Mouse (Mus musculus): ENCODE measurements around the gene Gm4969. TPM values are rescaled to one million over a fixed set of nuclear protein-coding genes. Genes with fewer than 3 reads are reported as not detected.

The Gm4969 gene
- polyA plus RNA-seq (2012; fragmentation: generic; extraction: Trizol), result not detected
- long read RNA-seq, experiment 1, result 0 reads
- long read RNA-seq, experiment 2, result 0 reads

GRCm38 (mm10) chr7:19118028-19118771, at the start of gene Gm4969:
Gene Gm4969, minus strand, starts transcription at chr7:19118368.
- Histone ChIP-seq H3K27me3 (ENCODE audit: control insufficient read depth, insufficient read depth, insufficient read length) (no peaks in the 10 kb centered on the region), H3ac (ENCODE audit: control insufficient read depth, insufficient read length, low read depth) (no peak within 1 kb of the TSS), H3K36me3 (ENCODE audit: control insufficient read depth, insufficient read depth) (no peaks in the 10 kb centered on the region), H3K4me3 (ENCODE audit: insufficient read depth, poor library complexity, severe bottlenecking) (no peak within 1 kb of the TSS), H3K79me3 (ENCODE audit: low read depth) (peaks cover 13% of the 10 kb centered on the region), H3K79me2 (ENCODE audit: control insufficient read depth, insufficient read depth) (peaks cover 35% of the 10 kb centered on the region)
- TF ChIP-seq MYOD1 (IDR thresholded peaks at IDR 0.05; ENCODE audit: control insufficient read depth, insufficient read length, low read depth) (no peak), FOSL1 (IDR thresholded peaks at IDR 0.05; ENCODE audit: insufficient read depth, low read length, poor library complexity, severe bottlenecking) (no peak), CEBPB (IDR thresholded peaks at IDR 0.05; ENCODE audit: low read depth) (no peak), USF1 (IDR thresholded peaks at IDR 0.05; ENCODE audit: low read depth) (no peak), CTCF (IDR thresholded peaks at IDR 0.05; ENCODE audit: control insufficient read depth, insufficient read depth, insufficient read length) (no peak), MAX (IDR thresholded peaks at IDR 0.05) (no peak), MYOG (IDR thresholded peaks at IDR 0.05; ENCODE audit: control insufficient read depth, extremely low read depth, insufficient read length) (no peak)

GRCm38 (mm10) chr7:19166990-19167389, 48.8 kb upstream of the Gm4969 start:
- no peak overlapping the region for H3ac ChIP-seq (ENCODE audit: control insufficient read depth, insufficient read length, low read depth)
- H3K79me3 ChIP-seq (ENCODE audit: low read depth), result no peaks in the 10 kb centered on the region
- no peak overlapping the region for H3K4me3 ChIP-seq (ENCODE audit: insufficient read depth, poor library complexity, severe bottlenecking)
- no peaks in the 10 kb centered on the region for H3K79me2 ChIP-seq (ENCODE audit: control insufficient read depth, insufficient read depth)
- H3K36me3 ChIP-seq (ENCODE audit: control insufficient read depth, insufficient read depth), result no peaks in the 10 kb centered on the region
- no peaks in the 10 kb centered on the region for H3K27me3 ChIP-seq (ENCODE audit: control insufficient read depth, insufficient read depth, insufficient read length)
- TF ChIP-seq CTCF (IDR thresholded peaks at IDR 0.05; ENCODE audit: control insufficient read depth, insufficient read depth, insufficient read length) (no peak), MYOG (IDR thresholded peaks at IDR 0.05; ENCODE audit: control insufficient read depth, extremely low read depth, insufficient read length) (no peak), USF1 (IDR thresholded peaks at IDR 0.05; ENCODE audit: low read depth) (no peak), MYOD1 (IDR thresholded peaks at IDR 0.05; ENCODE audit: control insufficient read depth, insufficient read length, low read depth) (no peak), MAX (IDR thresholded peaks at IDR 0.05) (no peak), FOSL1 (IDR thresholded peaks at IDR 0.05; ENCODE audit: insufficient read depth, low read length, poor library complexity, severe bottlenecking) (no peak), CEBPB (IDR thresholded peaks at IDR 0.05; ENCODE audit: low read depth) (no peak)

GRCm38 (mm10) chr7:19165656-19166423, 47.7 kb upstream of the Gm4969 start, which contains the start of gene Gipr:
Gene Gipr, minus strand, starts transcription at chr7:19166127.
- TF ChIP-seq USF1 (IDR thresholded peaks at IDR 0.05; ENCODE audit: low read depth) (no peak), MYOD1 (IDR thresholded peaks at IDR 0.05; ENCODE audit: control insufficient read depth, insufficient read length, low read depth) (no peak), CEBPB (IDR thresholded peaks at IDR 0.05; ENCODE audit: low read depth) (no peak)
- H3K27me3 ChIP-seq (ENCODE audit: control insufficient read depth, insufficient read depth, insufficient read length), result no peaks in the 10 kb centered on the region
- H3K79me3 ChIP-seq (ENCODE audit: low read depth), result no peaks in the 10 kb centered on the region
- H3ac ChIP-seq (ENCODE audit: control insufficient read depth, insufficient read length, low read depth), result no peak within 1 kb of the TSS
- no peaks in the 10 kb centered on the region for H3K79me2 ChIP-seq (ENCODE audit: control insufficient read depth, insufficient read depth)
- H3K36me3 ChIP-seq (ENCODE audit: control insufficient read depth, insufficient read depth), result no peaks in the 10 kb centered on the region
- no peak within 1 kb of the TSS for H3K4me3 ChIP-seq (ENCODE audit: insufficient read depth, poor library complexity, severe bottlenecking)

GRCm38 (mm10) chr7:19164978-19165377, 46.8 kb upstream of the Gm4969 start:
- H3K4me3 ChIP-seq (ENCODE audit: insufficient read depth, poor library complexity, severe bottlenecking), result no peak overlapping the region
- no peak overlapping the region for H3ac ChIP-seq (ENCODE audit: control insufficient read depth, insufficient read length, low read depth)
- TF ChIP-seq MYOD1 (IDR thresholded peaks at IDR 0.05; ENCODE audit: control insufficient read depth, insufficient read length, low read depth) (no peak), MYOG (IDR thresholded peaks at IDR 0.05; ENCODE audit: control insufficient read depth, extremely low read depth, insufficient read length) (no peak), CTCF (IDR thresholded peaks at IDR 0.05; ENCODE audit: control insufficient read depth, insufficient read depth, insufficient read length) (no peak), USF1 (IDR thresholded peaks at IDR 0.05; ENCODE audit: low read depth) (no peak), FOSL1 (IDR thresholded peaks at IDR 0.05; ENCODE audit: insufficient read depth, low read length, poor library complexity, severe bottlenecking) (no peak), MAX (IDR thresholded peaks at IDR 0.05) (no peak), CEBPB (IDR thresholded peaks at IDR 0.05; ENCODE audit: low read depth) (no peak)
- H3K79me3 ChIP-seq (ENCODE audit: low read depth), result no peaks in the 10 kb centered on the region
- H3K27me3 ChIP-seq (ENCODE audit: control insufficient read depth, insufficient read depth, insufficient read length), result no peaks in the 10 kb centered on the region
- H3K79me2 ChIP-seq (ENCODE audit: control insufficient read depth, insufficient read depth), result no peaks in the 10 kb centered on the region
- H3K36me3 ChIP-seq (ENCODE audit: control insufficient read depth, insufficient read depth), result no peaks in the 10 kb centered on the region

GRCm38 (mm10) chr7:19164189-19164588, 46.0 kb upstream of the Gm4969 start:
- Histone ChIP-seq H3K36me3 (ENCODE audit: control insufficient read depth, insufficient read depth) (no peaks in the 10 kb centered on the region), H3K79me2 (ENCODE audit: control insufficient read depth, insufficient read depth) (no peaks in the 10 kb centered on the region), H3K27me3 (ENCODE audit: control insufficient read depth, insufficient read depth, insufficient read length) (no peaks in the 10 kb centered on the region), H3ac (ENCODE audit: control insufficient read depth, insufficient read length, low read depth) (no peak overlapping the region), H3K79me3 (ENCODE audit: low read depth) (no peaks in the 10 kb centered on the region), H3K4me3 (ENCODE audit: insufficient read depth, poor library complexity, severe bottlenecking) (no peak overlapping the region)
- no peak for TF ChIP-seq MYOG (IDR thresholded peaks at IDR 0.05; ENCODE audit: control insufficient read depth, extremely low read depth, insufficient read length)
- no peak for TF ChIP-seq CEBPB (IDR thresholded peaks at IDR 0.05; ENCODE audit: low read depth)
- no peak for TF ChIP-seq FOSL1 (IDR thresholded peaks at IDR 0.05; ENCODE audit: insufficient read depth, low read length, poor library complexity, severe bottlenecking)
- no peak for TF ChIP-seq MAX (IDR thresholded peaks at IDR 0.05)
- no peak for TF ChIP-seq MYOD1 (IDR thresholded peaks at IDR 0.05; ENCODE audit: control insufficient read depth, insufficient read length, low read depth)
- TF ChIP-seq CTCF (IDR thresholded peaks at IDR 0.05; ENCODE audit: control insufficient read depth, insufficient read depth, insufficient read length), result no peak
- no peak for TF ChIP-seq USF1 (IDR thresholded peaks at IDR 0.05; ENCODE audit: low read depth)

Data from C2C12 (cell line).